Mouse (Mus musculus) liver, embryonic 16.5 days (tissue): ENCODE results near the gene Dctpp1. TPM values are rescaled to one million over a fixed set of nuclear protein-coding genes. Genes with fewer than 3 reads are reported as not detected.

Experiments used
- ATAC-seq: fragments of 200-750 bp; cut with Nextera tagmentation; 2 replicates; pipeline ENCODE4 v1.8.0; 2017; ENCODE audit warnings: low read depth, mild to moderate bottlenecking, moderate number of reproducible peaks, moderate library complexity
- H3K27ac ChIP-seq: fragments of 300-500 bp; sonication (generic); 2 replicates; pipeline ENCODE4 v1.5.1; 2014; ENCODE audit warnings: mild to moderate bottlenecking, low read length
- H3K27me3 ChIP-seq: fragments of 300-500 bp; sonication (generic); 2 replicates; pipeline ENCODE4 v1.6.1; 2014; ENCODE audit warnings: low read depth, low read length, mixed read lengths; ENCODE audit not compliant: control insufficient read depth, insufficient read depth
- H3K36me3 ChIP-seq: fragments of 300-500 bp; sonication (generic); 2 replicates; pipeline ENCODE4 v1.6.1; 2014; ENCODE audit warnings: mild to moderate bottlenecking; ENCODE audit not compliant: control insufficient read depth, insufficient read depth
- H3K4me1 ChIP-seq: fragments of 300-500 bp; sonication (generic); 2 replicates; pipeline ENCODE4 v1.6.1; 2014; ENCODE audit warnings: low read depth, low read length, mixed read lengths; ENCODE audit not compliant: control insufficient read depth
- H3K4me2 ChIP-seq: fragments of 300-500 bp; sonication (generic); 2 replicates; pipeline ENCODE4 v1.6.1; 2014; ENCODE audit warnings: low read depth, low read length, mixed read lengths
- H3K4me3 ChIP-seq: fragments of 300-500 bp; sonication (generic); 2 replicates; pipeline ENCODE4 v1.5.1; 2014; ENCODE audit warnings: low read depth, mild to moderate bottlenecking, low read length
- H3K9ac ChIP-seq: fragments of 300-500 bp; sonication (generic); 2 replicates; pipeline ENCODE4 v1.6.1; 2014; ENCODE audit warnings: low read depth, low read length
- H3K9me3 ChIP-seq: fragments of 300-500 bp; sonication (generic); replicated peaks from 2 replicates; pipeline ENCODE4 v1.6.1; 2016; ENCODE audit warnings: low read length; ENCODE audit not compliant: control insufficient read depth
- WGBS: fragments of 180-500 bp; shearing (Covaris S2); extraction: QIAGEN DNeasy Blood & Tissue Kit; methylation state at CpG from one replicate; pipeline ENCODE4 v1.1.7; 2014; ENCODE audit not compliant: insufficient replicate concordance; 5-methylcytosine and 5-hydroxymethylcytosine counted together
- polyA plus RNA-seq: library from polyadenylated mRNA; unstranded; fragments of >200 nt; fragmentation: Nextera tagmentation; extraction: Ambion mirVana; gene quantifications from 2 replicates; pipeline ENCODE4 v1.2.1, GENCODE M21; 2015

Dctpp1 gene
- polyA plus RNA-seq, 1 experiment from 2014 or later = 79.8 TPM

DNA sequence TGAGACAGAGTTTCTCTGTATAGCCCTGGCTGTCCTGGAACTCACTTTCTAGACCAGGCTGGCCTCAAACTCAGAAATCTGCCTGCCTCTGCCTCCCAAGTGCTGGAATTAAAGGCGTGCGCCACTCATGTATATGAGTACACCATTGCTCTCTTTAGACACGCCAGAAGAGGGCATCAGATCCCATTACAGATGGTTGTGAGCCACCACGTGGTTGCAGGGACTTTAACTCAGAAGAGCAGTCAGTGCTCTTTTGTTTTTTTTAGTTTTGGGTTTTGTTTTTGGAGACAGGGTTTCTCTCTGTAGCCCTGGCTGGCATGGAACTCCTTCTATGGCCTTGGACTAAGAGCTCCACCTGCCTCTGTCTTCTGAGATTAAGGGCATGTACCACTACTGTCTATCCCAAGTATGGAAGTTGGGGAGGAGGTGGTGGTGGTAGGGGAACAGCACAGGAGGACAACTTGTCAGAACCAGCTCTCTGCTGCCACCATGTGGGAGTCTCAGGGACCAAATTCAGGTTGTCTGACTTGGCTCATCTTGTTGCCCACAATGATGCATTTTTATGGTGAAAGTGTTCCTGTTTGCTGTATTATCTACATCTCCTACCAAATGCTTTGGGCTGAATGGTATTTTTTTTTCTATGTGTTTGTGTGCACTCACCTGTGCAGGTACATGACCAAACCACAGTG is 31.8 kb downstream of the Dctpp1 start:
- H3K36me3 ChIP-seq = 0 out of 2 replicates have a peak, but pooled peaks cover 2% of the 10 kb centered on the region
- no peak overlapping the region for H3K9ac ChIP-seq
- H3K27ac ChIP-seq = peak overlapping the region; percentile 55
- WGBS = 44% methylated on average over 4 of the region's 4 CpGs
- no peaks in the 10 kb centered on the region for H3K9me3 ChIP-seq
- peak; percentile 17 for ATAC-seq
- no peak overlapping the region for H3K4me3 ChIP-seq
- H3K4me1 ChIP-seq = peaks cover 56% of the 10 kb centered on the region
- no peaks in the 10 kb centered on the region for H3K27me3 ChIP-seq
- no peak overlapping the region for H3K4me2 ChIP-seq

DNA sequence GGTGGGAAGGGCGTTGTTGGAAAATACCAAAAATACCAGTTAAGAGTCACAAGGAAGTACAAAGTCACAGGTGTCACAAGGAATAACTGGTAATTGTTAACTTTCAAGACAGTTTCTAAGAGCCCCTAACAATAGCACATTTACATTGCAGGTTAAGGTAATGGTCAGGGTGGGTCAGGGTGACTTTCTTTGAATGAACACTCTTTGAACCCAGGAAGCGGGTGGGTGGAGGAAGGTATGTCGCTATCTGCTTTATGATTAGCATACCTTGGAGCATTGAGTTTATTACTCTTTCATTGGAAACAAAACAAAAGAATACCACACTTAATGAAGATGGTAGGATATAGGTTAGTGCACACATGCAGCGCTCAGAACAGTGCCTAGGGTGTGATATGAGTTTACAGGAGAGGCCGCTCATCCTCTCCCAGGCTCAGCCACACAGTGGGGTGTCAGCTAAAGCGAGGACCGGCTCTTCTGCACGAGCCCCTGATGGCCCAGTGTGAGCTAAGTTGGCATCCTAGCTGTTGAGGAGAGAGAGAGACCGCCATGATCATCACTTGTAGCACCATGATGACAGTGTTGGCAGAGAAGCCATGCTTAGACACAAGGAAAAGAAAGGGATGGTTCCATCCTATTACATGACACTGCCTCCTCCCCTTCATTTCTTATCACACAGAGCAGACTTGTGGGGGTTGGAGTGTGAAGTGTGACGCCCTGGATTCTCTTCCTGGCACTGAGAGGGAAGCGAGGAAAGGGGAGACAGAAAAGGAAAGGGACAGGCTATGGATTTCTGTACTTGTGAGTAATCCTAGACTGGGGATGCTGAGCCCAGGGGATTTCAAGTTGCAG is 35.1 kb downstream of the Dctpp1 start:
- Histone ChIP-seq H3K27me3 (no peaks in the 10 kb centered on the region), H3K9ac (peak overlapping the region; percentile 53), H3K27ac (peak overlapping the region; percentile 94), H3K36me3 (0 out of 2 replicates have a peak, but pooled peaks cover 2% of the 10 kb centered on the region), H3K9me3 (no peaks in the 10 kb centered on the region), H3K4me1 (peaks cover 51% of the 10 kb centered on the region), H3K4me2 (peak overlapping the region; percentile 60), H3K4me3 (peak overlapping the region; percentile 21)
- WGBS = 52% methylated on average over 11 of the region's 11 CpGs
- peak; percentile 88 for ATAC-seq

DNA sequence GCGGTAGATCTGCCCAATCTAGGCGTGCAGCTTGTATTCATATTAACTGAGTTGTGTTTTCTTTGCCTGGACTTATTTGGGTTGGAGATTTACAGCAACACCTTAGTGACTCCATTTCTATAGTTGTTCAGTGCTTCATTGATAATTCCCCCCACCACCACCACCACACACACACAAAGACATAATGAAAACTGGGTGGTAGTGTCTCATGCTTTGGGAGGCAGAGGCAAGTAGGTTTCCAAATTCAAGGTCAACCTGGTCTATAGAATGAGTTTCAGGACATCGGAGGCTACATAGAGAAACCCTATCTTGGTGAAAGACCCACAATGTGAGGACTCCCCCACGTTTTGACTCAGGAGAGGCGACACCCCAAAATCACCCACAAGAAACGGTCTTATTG is 35.9 kb downstream of the Dctpp1 start:
- H3K27me3 ChIP-seq = no peaks in the 10 kb centered on the region
- peak overlapping the region; percentile 94 for H3K27ac ChIP-seq
- H3K4me1 ChIP-seq = peaks cover 51% of the 10 kb centered on the region

DNA sequence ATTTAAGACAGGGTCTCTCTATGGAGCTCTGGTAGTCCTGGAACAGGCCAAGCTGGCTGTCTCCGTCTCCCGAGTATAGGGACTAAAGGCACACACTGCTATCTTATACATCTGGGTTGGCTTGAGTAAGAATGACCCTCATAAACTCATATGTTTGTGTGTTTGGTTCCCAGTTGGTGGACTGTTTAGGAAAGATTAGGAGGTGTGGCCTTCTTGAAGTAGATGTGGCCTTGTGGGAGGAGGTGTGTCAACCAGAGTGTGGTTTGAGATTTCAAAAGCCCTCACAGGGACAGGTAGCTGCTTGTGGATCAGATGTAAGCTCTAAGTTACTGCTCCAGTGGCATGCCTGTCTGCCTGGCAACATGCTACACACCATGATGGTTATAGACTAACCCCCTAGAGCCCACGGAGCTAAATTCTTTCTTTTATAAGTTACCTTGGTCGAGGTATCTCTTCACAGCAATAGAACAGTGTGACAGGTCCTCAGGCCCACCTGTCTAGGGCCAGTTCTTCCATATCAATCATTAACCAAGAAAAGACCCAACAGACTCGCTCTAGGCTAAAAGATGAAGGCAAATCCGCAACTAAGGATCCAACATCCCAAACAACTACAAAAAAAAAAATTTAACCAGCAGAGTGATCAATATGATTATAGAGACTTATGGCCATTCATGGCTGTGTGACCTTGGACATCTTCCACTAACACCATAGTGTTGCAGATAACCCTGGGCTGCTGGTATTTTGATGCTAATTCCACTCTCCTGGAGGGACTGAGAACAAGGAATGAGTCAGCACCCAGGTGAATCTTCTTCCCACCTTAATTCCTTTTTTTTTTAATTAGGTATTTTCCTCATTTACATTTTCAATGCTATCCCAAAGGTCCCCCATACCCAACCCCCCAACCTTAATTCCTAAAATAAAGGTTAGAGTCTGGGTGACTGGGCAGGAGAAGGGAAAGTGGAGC is 36.7 kb downstream of the Dctpp1 start:
- Histone ChIP-seq H3K9me3 (no peaks in the 10 kb centered on the region), H3K27me3 (no peaks in the 10 kb centered on the region), H3K9ac (peak overlapping the region; percentile 11), H3K27ac (peak overlapping the region; percentile 94), H3K4me2 (peak overlapping the region; percentile 31), H3K4me3 (no peak overlapping the region), H3K36me3 (no peaks in the 10 kb centered on the region), H3K4me1 (peaks cover 57% of the 10 kb centered on the region)
- ATAC-seq = peak; percentile 74
- WGBS = 64% methylated on average over 6 of the region's 6 CpGs

More for the DNA sequence above, 35.9 kb downstream of the Dctpp1 start:
- Histone ChIP-seq H3K9me3 (no peaks in the 10 kb centered on the region), H3K9ac (no peak overlapping the region), H3K36me3 (0 out of 2 replicates have a peak, but pooled peaks cover 2% of the 10 kb centered on the region), H3K4me3 (no peak overlapping the region), H3K4me2 (no peak overlapping the region)
- ATAC-seq = no peak
- WGBS = 79% methylated on average over 6 of the region's 6 CpGs

- WGBS = 82% methylated on average over 3 of the region's 3 CpGs
- peak overlapping the region; percentile 5 for H3K9ac ChIP-seq
- H3K27ac ChIP-seq = peak overlapping the region; percentile 94
These were observed 37.4 kb downstream of the Dctpp1 start for GRCm38 (mm10) chr7:127223106-127223505.

GRCm38 (mm10) chr7:127220440-127220839 is 40.1 kb downstream of the Dctpp1 start:
- Histone ChIP-seq H3K9me3 (no peaks in the 10 kb centered on the region), H3K4me1 (peaks cover 60% of the 10 kb centered on the region), H3K4me3 (no peak overlapping the region), H3K27me3 (no peaks in the 10 kb centered on the region), H3K36me3 (no peaks in the 10 kb centered on the region), H3K4me2 (no peak overlapping the region), H3K9ac (no peak overlapping the region), H3K27ac (peak overlapping the region; percentile 18; the same call in 1 of the 2 replicates)
- ATAC-seq = no peak
- 65% methylated on average over 6 of the region's 6 CpGs for WGBS

More at GRCm38 (mm10) chr7:127223106-127223505, 37.4 kb downstream of the Dctpp1 start:
- H3K9me3 ChIP-seq = no peaks in the 10 kb centered on the region
- no peaks in the 10 kb centered on the region for H3K27me3 ChIP-seq
- no peak for ATAC-seq
- no peak overlapping the region for H3K4me3 ChIP-seq
- H3K4me2 ChIP-seq = peak overlapping the region; percentile 31
- no peaks in the 10 kb centered on the region for H3K36me3 ChIP-seq
- peaks cover 62% of the 10 kb centered on the region for H3K4me1 ChIP-seq

GRCm38 (mm10) chr7:127218670-127219069 is 41.8 kb downstream of the Dctpp1 start:
- ATAC-seq = peak; percentile 49
- Histone ChIP-seq H3K4me2 (peak overlapping the region; percentile 46), H3K9me3 (no peaks in the 10 kb centered on the region), H3K4me3 (peak overlapping the region; percentile 28; the same call in 1 of the 2 replicates), H3K9ac (peak overlapping the region; percentile 55), H3K27ac (peak overlapping the region; percentile 90), H3K27me3 (no peaks in the 10 kb centered on the region), H3K36me3 (no peaks in the 10 kb centered on the region), H3K4me1 (peaks cover 49% of the 10 kb centered on the region)
- 19% methylated on average over 4 of the region's 4 CpGs for WGBS

DNA sequence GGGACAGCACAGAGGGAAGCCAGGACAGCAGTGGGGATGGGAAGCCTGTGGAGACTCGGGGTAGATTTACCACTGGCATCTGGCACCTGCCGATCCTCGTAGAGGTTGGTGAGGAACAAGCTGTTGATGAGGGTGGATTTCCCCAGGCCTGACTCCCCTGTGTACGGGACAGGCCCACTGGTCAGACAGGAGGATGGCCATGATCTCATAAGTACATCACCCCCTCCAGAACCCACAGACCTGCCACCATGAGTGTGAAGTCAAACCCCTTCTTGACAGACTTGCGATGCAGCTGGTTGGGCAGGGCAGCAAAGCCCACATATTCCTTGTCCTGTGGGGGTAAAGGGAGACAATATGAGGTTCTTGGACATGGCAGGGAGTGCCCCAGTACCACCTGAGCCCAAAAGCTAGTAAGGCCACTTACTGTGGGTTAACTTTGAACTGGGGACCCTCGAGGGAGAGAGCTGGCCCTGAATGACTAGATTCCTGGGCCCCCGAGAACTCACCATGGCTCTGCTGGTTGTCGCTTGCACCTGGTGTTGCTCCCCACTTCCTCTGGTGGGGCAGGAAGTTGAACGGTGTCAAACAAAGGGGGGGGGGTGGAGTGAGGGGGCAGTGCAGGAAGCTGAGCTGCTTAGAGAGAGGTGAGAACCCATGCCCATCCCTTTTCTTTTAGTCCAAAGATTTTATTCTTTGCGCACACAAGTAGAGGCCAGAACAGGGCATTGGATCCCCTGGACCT is 42.4 kb downstream of the Dctpp1 start:
- H3K27me3 ChIP-seq = no peaks in the 10 kb centered on the region
- ATAC-seq = 0 out of 2 replicates have a peak, but pooled peaks have one; percentile 7
- H3K27ac ChIP-seq = peak overlapping the region; percentile 90
- H3K9me3 ChIP-seq = no peaks in the 10 kb centered on the region
- H3K4me1 ChIP-seq = peaks cover 43% of the 10 kb centered on the region
- H3K4me2 ChIP-seq = peak overlapping the region; percentile 46
- peak overlapping the region; percentile 55 for H3K9ac ChIP-seq
- H3K36me3 ChIP-seq = no peaks in the 10 kb centered on the region
- H3K4me3 ChIP-seq = peak overlapping the region; percentile 28
- 32% methylated on average over 10 of the region's 10 CpGs for WGBS
